Mouse (Mus musculus) stomach, postnatal 0 days (tissue): ENCODE data around the gene Fbl. TPM values are rescaled to one million over a fixed set of nuclear protein-coding genes. Genes with fewer than 3 reads are reported as not detected.

Experiments
- ATAC-seq: fragments of 200-750 bp; cut with Nextera tagmentation; 2 replicates; pipeline ENCODE4 v1.8.0; 2017; ENCODE audit not compliant: low FRiP score, low TSS enrichment
- DNase-seq: peaks from one replicate; pipeline ENCODE4 v3.0.0-alpha.2; 2016; ENCODE audit warnings: low spot score
- H3K27ac ChIP-seq: fragments of 300-500 bp; sonication (generic); replicated peaks from 2 replicates; pipeline ENCODE4 v1.5.1; 2014; ENCODE audit warnings: mild to moderate bottlenecking, control low read depth
- H3K27me3 ChIP-seq: fragments of 300-500 bp; sonication (generic); 2 replicates; pipeline ENCODE4 v1.6.1; 2014; ENCODE audit warnings: low read length; ENCODE audit not compliant: control insufficient read depth, insufficient read depth
- H3K36me3 ChIP-seq: fragments of 300-500 bp; sonication (generic); 2 replicates; pipeline ENCODE4 v1.6.1; 2014; ENCODE audit warnings: low read length, mixed read lengths; ENCODE audit not compliant: control insufficient read depth, insufficient read depth
- H3K4me1 ChIP-seq: fragments of 300-500 bp; sonication (generic); replicated peaks from 2 replicates; pipeline ENCODE4 v1.6.1; 2014; ENCODE audit warnings: antibody characterized with exemption; ENCODE audit not compliant: control insufficient read depth, insufficient read depth
- H3K4me2 ChIP-seq: fragments of 300-500 bp; sonication (generic); replicated peaks from 2 replicates; pipeline ENCODE4 v1.6.1; 2014; ENCODE audit warnings: low read depth, mild to moderate bottlenecking, control low read depth, moderate library complexity
- H3K4me3 ChIP-seq: fragments of 300-500 bp; sonication (generic); 2 replicates; pipeline ENCODE4 v1.5.1; 2014; ENCODE audit warnings: low read depth, low read length, control low read depth
- H3K9ac ChIP-seq: fragments of 300-500 bp; sonication (generic); 2 replicates; pipeline ENCODE4 v1.6.1; 2014; ENCODE audit warnings: mild to moderate bottlenecking, low read length, control low read depth, mixed read lengths
- H3K9me3 ChIP-seq: fragments of 300-500 bp; sonication (generic); 2 replicates; pipeline ENCODE4 v1.6.1; 2016; ENCODE audit warnings: low read length; ENCODE audit not compliant: control insufficient read depth
- CTCF ChIP-seq: IDR thresholded peaks from 2 replicates; pipeline ENCODE4 v1.5.1; 2016; ENCODE audit warnings: antibody characterized with exemption, low read depth, mild to moderate bottlenecking, moderate library complexity
- EP300 ChIP-seq: optimal IDR thresholded peaks from 2 replicates; pipeline ENCODE3; 2016; ENCODE audit warnings: antibody characterized with exemption
- WGBS: fragments of 180-500 bp; shearing (Covaris S2); extraction: QIAGEN DNeasy Blood & Tissue Kit; methylation state at CpG from one replicate; pipeline ENCODE4 v1.1.7; 2014; 5-methylcytosine and 5-hydroxymethylcytosine counted together
- polyA plus RNA-seq: library from polyadenylated mRNA; unstranded; fragments of >200 nt; fragmentation: Nextera tagmentation; extraction: Ambion mirVana; gene quantifications from 2 replicates; pipeline ENCODE4 v1.2.1, GENCODE M21; 2015

The Fbl gene
- polyA plus RNA-seq, 1 experiment from 2014 or later: 61.6 TPM

DNA sequence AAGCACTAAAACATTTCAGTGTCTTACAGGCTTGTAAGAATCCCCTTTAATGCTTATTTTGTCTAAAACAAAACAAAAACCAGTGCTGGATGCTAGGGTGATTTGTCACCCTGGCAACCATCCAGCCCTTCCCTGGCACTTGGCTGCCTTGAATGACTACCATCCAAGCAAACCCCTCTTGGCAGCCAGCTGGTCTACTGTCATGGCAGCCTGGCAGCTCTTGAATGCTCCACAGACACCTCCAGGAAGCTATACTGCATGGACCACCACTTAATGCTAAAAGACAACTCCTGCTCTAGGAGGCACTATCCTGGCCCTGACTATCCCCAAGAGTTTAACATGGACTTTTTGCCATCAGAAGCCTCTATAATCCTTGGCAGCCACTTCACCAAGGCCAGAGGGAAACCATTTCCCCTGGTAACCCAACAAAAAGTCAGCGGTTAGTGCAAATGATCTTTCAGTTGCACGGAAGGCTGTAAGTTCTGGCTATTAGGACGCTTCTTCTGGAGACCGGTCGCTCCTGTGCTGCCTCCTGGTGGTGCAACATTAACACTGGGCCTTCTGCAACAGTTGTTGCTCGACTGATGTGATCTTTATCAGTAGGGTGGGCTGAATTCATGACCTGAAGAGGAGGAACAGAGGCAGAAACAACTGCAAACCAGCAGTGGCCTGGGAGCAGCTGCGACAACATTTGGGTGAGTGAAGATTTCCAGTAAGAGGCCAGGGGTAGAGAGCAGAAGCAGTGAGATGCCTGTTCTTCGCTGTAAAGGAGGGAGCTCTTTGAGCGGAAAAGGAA lies 992 bp upstream of the Fbl start:
- Histone ChIP-seq H3K36me3 (no peaks in the 10 kb centered on the region), H3K4me1 (0 out of 2 replicates have a peak, but pooled peaks cover 2% of the 10 kb centered on the region), H3K4me3 (peak overlapping the region; percentile 80), H3K9me3 (no peaks in the 10 kb centered on the region), H3K9ac (peak overlapping the region; percentile 43), H3K4me2 (peak overlapping the region; percentile 84), H3K27me3 (no peaks in the 10 kb centered on the region), H3K27ac (peak overlapping the region; percentile 91)
- TF ChIP-seq EP300 (no peak), CTCF (peak; percentile 94)
- DNase-seq (peak; percentile 78), ATAC-seq (peak; percentile 48; the same call in 1 of the 2 replicates)
- WGBS: 6% methylated on average over 9 of the region's 9 CpGs

DNA sequence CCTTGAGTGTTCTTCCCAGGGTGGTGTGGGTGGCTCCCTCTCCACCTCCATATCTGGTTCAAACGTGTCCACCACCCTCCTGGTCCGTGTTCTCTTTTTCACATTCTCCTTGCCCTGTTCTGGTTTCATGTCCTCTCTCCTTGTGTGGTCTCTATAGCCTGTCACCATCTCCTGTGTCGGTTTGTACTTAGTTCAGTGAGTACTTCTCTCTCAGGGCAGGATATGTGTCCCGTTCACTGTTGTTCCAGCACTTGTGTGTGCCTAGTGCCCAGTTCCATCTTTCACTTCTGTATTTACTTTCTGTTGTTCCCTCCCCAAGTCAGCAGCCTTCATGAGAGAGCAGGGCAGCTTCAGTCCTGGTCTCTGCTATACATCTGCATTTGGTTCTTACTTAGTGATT lies 5.8 kb downstream of the Fbl start:
- TF ChIP-seq CTCF: no peak
- 65% methylated on average over 4 of the region's 4 CpGs for WGBS

DNA sequence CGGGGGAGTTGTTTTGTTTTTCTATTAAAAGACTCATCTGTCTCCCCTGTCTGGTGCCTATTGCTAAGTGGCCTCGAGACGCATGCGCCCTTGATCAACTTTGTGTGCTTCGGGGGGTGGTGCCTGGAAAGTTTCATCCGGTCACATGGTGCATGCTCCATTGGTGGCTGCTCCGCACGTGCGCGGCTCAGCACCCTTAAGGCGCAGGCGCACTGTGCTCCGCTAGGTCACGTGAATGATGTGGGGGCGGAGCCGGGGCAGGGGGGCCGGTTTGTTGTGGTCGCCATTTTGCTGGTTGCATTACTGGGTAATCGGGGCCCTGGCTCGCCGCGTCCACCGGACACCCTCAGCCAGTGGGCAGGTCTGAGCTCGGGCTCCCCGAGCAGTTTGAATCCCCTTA lies 9.7 kb downstream of the Fbl start, which contains the start of gene Dyrk1b:
Dyrk1b (plus strand) TSS at position 242 of the 400 bp plus-strand sequence.
- no peaks in the 10 kb centered on the region for H3K9me3 ChIP-seq
- ATAC-seq: peak; percentile 87
- H3K27ac ChIP-seq: peak within 1 kb of the TSS; percentile 93
- peak within 1 kb of the TSS; percentile 97 for H3K4me2 ChIP-seq
- no peaks in the 10 kb centered on the region for H3K4me1 ChIP-seq
- H3K4me3 ChIP-seq: peak within 1 kb of the TSS; percentile 99
- no peaks in the 10 kb centered on the region for H3K27me3 ChIP-seq
- peak within 1 kb of the TSS; percentile 89 for H3K9ac ChIP-seq
- no peak; the same call in 1 of the 2 replicates for TF ChIP-seq CTCF
- no peak for TF ChIP-seq EP300
- under 1% methylated on average over 25 of the region's 25 CpGs for WGBS
- H3K36me3 ChIP-seq: peaks cover 22% of the 10 kb centered on the region
- DNase-seq: peak; percentile 99

More for the DNA sequence above, 5.8 kb downstream of the Fbl start:
- no peak overlapping the region for H3K4me2 ChIP-seq
- no peak overlapping the region for H3K9ac ChIP-seq
- no peaks in the 10 kb centered on the region for H3K27me3 ChIP-seq
- peaks cover 11% of the 10 kb centered on the region for H3K36me3 ChIP-seq
- H3K4me1 ChIP-seq: 0 out of 2 replicates have a peak, but pooled peaks cover 2% of the 10 kb centered on the region
- H3K4me3 ChIP-seq: no peak overlapping the region
- DNase-seq (no peak), ATAC-seq (no peak)
- H3K27ac ChIP-seq: no peak overlapping the region
- no peaks in the 10 kb centered on the region for H3K9me3 ChIP-seq

DNA sequence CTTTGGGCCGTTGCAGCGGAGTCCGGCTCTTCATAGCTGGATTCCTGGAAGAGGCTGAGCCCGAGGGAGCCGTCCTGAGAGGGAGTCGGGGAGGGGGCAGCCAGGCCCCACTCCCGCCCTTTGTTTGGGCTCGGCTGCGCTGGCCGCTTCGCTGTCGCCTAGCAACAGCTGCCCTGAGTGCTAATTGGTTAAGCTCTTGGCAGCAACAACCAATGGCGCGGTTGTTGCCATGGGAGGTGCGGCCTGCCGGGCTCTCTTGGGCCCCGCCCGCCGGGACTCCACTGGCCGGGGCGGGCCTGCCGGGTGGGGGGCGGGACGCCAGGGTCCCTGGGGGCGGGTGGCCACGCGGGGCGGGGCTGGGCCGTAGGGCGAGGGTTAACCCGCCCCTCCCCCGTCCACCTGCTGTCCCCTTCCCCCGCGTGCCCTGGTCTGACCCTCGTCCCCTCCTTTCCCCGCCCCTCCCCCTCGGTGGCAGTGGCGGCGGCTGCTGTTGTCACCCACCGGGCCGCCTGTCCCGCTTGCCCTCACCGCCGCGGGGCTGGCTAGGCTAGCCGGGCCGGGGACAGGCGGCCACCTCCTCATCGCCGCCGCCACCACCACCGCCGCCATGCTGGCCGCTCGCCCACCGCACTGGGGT lies 10.3 kb downstream of the Fbl start:
- H3K4me3 ChIP-seq: peak overlapping the region; percentile 99
- peak; percentile 96 for ATAC-seq
- no peaks in the 10 kb centered on the region for H3K9me3 ChIP-seq
- peaks cover 23% of the 10 kb centered on the region for H3K36me3 ChIP-seq
- peak overlapping the region; percentile 89 for H3K9ac ChIP-seq
- peak; percentile 95 for DNase-seq
- no peak for TF ChIP-seq CTCF
- no peak for TF ChIP-seq EP300
- H3K27ac ChIP-seq: peak overlapping the region; percentile 93
- no peaks in the 10 kb centered on the region for H3K4me1 ChIP-seq
- under 1% methylated on average over 24 of the region's 56 CpGs for WGBS
- no peaks in the 10 kb centered on the region for H3K27me3 ChIP-seq
- H3K4me2 ChIP-seq: peak overlapping the region; percentile 97

DNA sequence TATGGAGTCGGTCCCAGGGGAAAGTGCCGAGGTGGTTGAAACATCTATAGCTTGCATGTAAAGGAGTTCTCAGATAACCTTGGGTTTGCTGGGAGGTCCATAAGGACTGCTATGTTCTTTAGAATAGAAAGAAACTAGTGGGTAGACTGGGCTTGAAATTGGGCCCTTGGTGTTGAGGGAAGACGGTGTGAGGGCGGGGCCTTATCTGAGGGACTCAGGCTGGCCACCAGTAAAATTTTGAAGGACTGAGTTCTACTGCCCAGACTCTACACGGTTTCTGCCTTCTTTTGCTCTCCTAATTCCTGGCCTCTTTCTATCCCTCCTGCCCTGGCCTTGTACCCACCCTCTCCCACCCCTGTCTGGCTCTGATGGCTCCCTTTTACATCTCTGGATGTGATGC lies 11.4 kb downstream of the Fbl start:
- 65% methylated on average over 5 of the region's 5 CpGs for WGBS
- DNase-seq (no peak), ATAC-seq (no peak)
- Histone ChIP-seq H3K27me3 (no peaks in the 10 kb centered on the region), H3K27ac (no peak overlapping the region), H3K4me2 (peak overlapping the region; percentile 97), H3K9ac (peak overlapping the region; percentile 89), H3K36me3 (peaks cover 26% of the 10 kb centered on the region), H3K4me1 (no peaks in the 10 kb centered on the region), H3K9me3 (no peaks in the 10 kb centered on the region), H3K4me3 (peak overlapping the region; percentile 99; the same call in 1 of the 2 replicates)
- TF ChIP-seq CTCF (no peak), EP300 (no peak)

DNA sequence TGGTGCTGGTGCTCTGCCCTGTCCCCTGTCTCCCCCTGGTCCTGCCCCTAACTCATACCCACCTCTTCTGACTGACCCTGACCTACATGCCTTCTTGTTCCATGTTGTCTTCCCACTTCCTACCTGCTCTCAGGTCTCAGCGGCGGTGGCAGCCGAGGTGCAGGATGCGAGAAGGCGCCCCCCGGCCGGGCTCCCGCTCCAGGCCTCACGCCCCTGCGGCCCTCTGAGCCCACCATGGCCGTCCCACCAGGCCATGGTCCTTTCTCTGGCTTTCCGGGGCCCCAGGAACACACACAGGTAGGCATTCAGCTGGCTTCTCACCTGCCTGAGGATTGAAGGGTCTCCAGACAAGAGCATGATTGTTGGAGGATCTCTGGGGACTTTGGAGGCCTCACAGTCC lies 11.9 kb downstream of the Fbl start:
- Histone ChIP-seq H3K4me2 (no peak overlapping the region), H3K4me3 (no peak overlapping the region), H3K36me3 (peaks cover 26% of the 10 kb centered on the region), H3K27ac (no peak overlapping the region), H3K27me3 (no peaks in the 10 kb centered on the region), H3K4me1 (no peaks in the 10 kb centered on the region), H3K9me3 (no peaks in the 10 kb centered on the region), H3K9ac (no peak overlapping the region)
- DNase-seq: no peak
- ATAC-seq: no peak
- no peak for TF ChIP-seq CTCF
- no peak for TF ChIP-seq EP300
- 94% methylated on average over 12 of the region's 12 CpGs for WGBS
